Mouse (Mus musculus): ENCODE measurements around the gene Ntpcr. TPM values are rescaled to one million over a fixed set of nuclear protein-coding genes. Genes with fewer than 3 reads are reported as not detected.

Ntpcr gene
- 36.9 and 39.8 TPM in 2 replicates for polyA plus RNA-seq (2014; fragmentation: Nextera tagmentation; extraction: Ambion mirVana)

GRCm38 (mm10) chr8:125729746-125730145 is at the start of gene Ntpcr:
Gene Ntpcr, plus strand, starts transcription at chr8:125729963.
- Histone ChIP-seq H3K9me3 (ENCODE audit: control insufficient read depth, low read length) (no peaks in the 10 kb centered on the region), H3K4me3 (ENCODE audit: low read depth, low read length) (no peak within 1 kb of the TSS), H3K27me3 (ENCODE audit: control insufficient read depth, insufficient read depth, low read length) (no peaks in the 10 kb centered on the region), H3K4me1 (ENCODE audit: control insufficient read depth, insufficient read depth, low read length) (peaks cover 3% of the 10 kb centered on the region; the same call in 1 of the 2 replicates), H3K9ac (replicated peaks; ENCODE audit: low read depth, low read length) (no peak within 1 kb of the TSS), H3K4me2 (ENCODE audit: low read depth, low read length) (no peak within 1 kb of the TSS), H3K27ac (ENCODE audit: low read depth, low read length) (no peak within 1 kb of the TSS), H3K36me3 (ENCODE audit: control insufficient read depth, insufficient read depth, low read length) (no peaks in the 10 kb centered on the region)
- 86% methylated on average over 7 of the region's 7 CpGs for WGBS
- no peak for ATAC-seq (ENCODE audit: low read depth)

- Histone ChIP-seq H3K4me3 (ENCODE audit: low read depth, low read length) (no peak overlapping the region), H3K27ac (ENCODE audit: low read depth, low read length) (no peak overlapping the region), H3K4me2 (ENCODE audit: low read depth, low read length) (no peak overlapping the region), H3K27me3 (ENCODE audit: control insufficient read depth, insufficient read depth, low read length) (no peaks in the 10 kb centered on the region), H3K9ac (replicated peaks; ENCODE audit: low read depth, low read length) (no peak overlapping the region), H3K36me3 (ENCODE audit: control insufficient read depth, insufficient read depth, low read length) (no peaks in the 10 kb centered on the region), H3K4me1 (ENCODE audit: control insufficient read depth, insufficient read depth, low read length) (no peaks in the 10 kb centered on the region), H3K9me3 (ENCODE audit: control insufficient read depth, low read length) (no peaks in the 10 kb centered on the region)
- ATAC-seq (ENCODE audit: low read depth) = no peak
- 54% methylated on average over 8 of the region's 8 CpGs for WGBS
These were observed 48.8 kb upstream of the Ntpcr start for GRCm38 (mm10) chr8:125680851-125681408.

DNA sequence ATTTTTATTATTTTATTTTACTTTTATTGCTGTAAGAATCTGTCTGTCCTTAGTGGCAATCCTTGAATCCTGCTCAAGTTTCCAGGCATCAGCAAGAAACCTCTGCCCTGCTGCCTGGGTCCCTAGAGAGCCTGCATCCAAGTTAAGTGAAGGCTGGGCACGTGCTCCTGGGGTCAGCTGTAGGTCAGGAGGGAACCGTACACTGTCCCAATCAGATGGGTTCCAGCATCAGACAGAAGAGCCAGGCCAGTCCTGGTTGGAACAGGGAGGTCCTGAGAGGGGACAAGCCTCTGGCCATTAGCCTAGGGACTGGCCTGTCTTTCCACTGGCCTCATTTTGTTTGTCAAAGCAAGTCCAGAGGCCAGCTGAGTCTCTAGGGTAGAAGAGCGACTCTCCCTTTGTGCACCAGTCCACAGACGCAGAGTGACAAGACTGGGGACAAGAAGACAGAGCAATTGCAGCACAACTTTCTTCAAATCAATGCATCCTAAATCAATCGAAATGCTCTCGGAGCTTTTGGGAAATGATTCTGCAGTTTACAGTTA is 44.5 kb upstream of the Ntpcr start:
- H3K27ac ChIP-seq (ENCODE audit: low read depth, low read length) = no peak overlapping the region
- no peaks in the 10 kb centered on the region for H3K9me3 ChIP-seq (ENCODE audit: control insufficient read depth, low read length)
- H3K9ac ChIP-seq (replicated peaks; ENCODE audit: low read depth, low read length) = no peak overlapping the region
- no peak for ATAC-seq (ENCODE audit: low read depth)
- H3K4me3 ChIP-seq (ENCODE audit: low read depth, low read length) = no peak overlapping the region
- H3K4me1 ChIP-seq (ENCODE audit: control insufficient read depth, insufficient read depth, low read length) = no peaks in the 10 kb centered on the region
- H3K27me3 ChIP-seq (ENCODE audit: control insufficient read depth, insufficient read depth, low read length) = no peaks in the 10 kb centered on the region
- no peaks in the 10 kb centered on the region for H3K36me3 ChIP-seq (ENCODE audit: control insufficient read depth, insufficient read depth, low read length)
- 67% methylated on average over 6 of the region's 6 CpGs for WGBS
- no peak overlapping the region for H3K4me2 ChIP-seq (ENCODE audit: low read depth, low read length)

GRCm38 (mm10) chr8:125686221-125686865 is 43.4 kb upstream of the Ntpcr start:
- Histone ChIP-seq H3K36me3 (ENCODE audit: control insufficient read depth, insufficient read depth, low read length) (no peaks in the 10 kb centered on the region), H3K27ac (ENCODE audit: low read depth, low read length) (no peak overlapping the region), H3K4me1 (ENCODE audit: control insufficient read depth, insufficient read depth, low read length) (no peaks in the 10 kb centered on the region), H3K9me3 (ENCODE audit: control insufficient read depth, low read length) (no peaks in the 10 kb centered on the region), H3K4me2 (ENCODE audit: low read depth, low read length) (no peak overlapping the region), H3K4me3 (ENCODE audit: low read depth, low read length) (no peak overlapping the region), H3K27me3 (ENCODE audit: control insufficient read depth, insufficient read depth, low read length) (no peaks in the 10 kb centered on the region), H3K9ac (replicated peaks; ENCODE audit: low read depth, low read length) (no peak overlapping the region)
- 77% methylated on average over 9 of the region's 9 CpGs for WGBS
- ATAC-seq (ENCODE audit: low read depth) = no peak

DNA sequence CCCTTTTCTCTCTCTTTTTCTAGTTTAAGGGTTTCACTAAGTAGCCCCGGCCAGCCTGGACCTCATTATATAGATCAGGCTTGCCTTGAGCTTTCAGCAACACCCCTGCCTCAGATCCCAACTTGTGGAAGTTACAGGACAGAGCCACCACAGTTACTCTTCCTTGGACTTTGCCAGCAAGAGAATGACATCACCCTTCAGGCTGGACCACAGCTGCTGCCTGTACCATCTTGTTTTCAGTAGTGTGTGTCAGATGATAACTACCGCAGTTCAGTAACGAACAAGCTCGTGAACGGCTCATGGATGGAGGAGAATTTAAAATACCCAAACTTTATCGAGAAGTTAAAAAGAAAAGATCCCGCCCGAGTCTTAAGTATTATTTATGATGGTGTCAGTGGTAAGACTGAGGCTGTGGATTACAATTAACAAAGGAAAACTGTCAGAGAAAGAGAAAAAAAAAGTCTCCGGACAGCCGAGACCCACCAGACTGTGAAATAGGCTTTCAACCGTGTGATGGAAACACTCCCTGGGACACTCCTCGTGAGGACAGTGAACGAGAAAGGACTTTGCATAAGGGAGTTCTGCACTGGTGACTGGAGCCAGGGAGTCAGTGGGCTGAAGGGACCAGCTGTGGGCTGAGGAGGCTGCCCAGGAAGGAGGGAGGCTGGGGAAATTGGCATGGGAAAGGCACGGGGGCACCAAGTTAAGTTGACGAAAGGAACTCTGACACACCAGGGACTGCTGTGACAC is 39.4 kb upstream of the Ntpcr start:
- no peak overlapping the region for H3K9ac ChIP-seq (replicated peaks; ENCODE audit: low read depth, low read length)
- H3K27me3 ChIP-seq (ENCODE audit: control insufficient read depth, insufficient read depth, low read length) = no peaks in the 10 kb centered on the region
- H3K4me2 ChIP-seq (ENCODE audit: low read depth, low read length) = no peak overlapping the region
- no peaks in the 10 kb centered on the region for H3K36me3 ChIP-seq (ENCODE audit: control insufficient read depth, insufficient read depth, low read length)
- H3K27ac ChIP-seq (ENCODE audit: low read depth, low read length) = no peak overlapping the region
- H3K4me1 ChIP-seq (ENCODE audit: control insufficient read depth, insufficient read depth, low read length) = no peaks in the 10 kb centered on the region
- WGBS = 31% methylated on average over 15 of the region's 15 CpGs
- H3K9me3 ChIP-seq (ENCODE audit: control insufficient read depth, low read length) = no peaks in the 10 kb centered on the region
- ATAC-seq (ENCODE audit: low read depth) = no peak; the same call in 1 of the 2 replicates
- no peak overlapping the region for H3K4me3 ChIP-seq (ENCODE audit: low read depth, low read length)

DNA sequence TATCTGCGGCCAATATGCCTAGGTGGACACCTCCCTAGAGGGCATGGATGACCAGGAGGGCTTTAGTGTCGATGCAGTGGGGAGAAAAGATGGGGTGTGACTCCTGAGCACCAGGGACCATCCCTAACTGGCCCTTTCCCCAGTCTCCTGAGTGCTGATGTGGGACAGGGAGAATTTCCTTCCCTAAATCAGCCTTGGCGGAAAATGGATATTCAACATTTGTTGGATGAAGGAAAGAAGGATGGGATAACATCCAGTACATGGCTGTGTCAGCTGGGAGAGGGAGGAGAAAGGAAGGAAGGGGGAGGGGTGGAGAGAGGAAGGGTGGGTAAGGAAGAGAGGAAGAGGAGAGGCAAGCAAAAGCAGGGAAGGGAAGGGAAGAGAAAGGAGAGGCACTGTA is 38.8 kb upstream of the Ntpcr start:
- H3K4me3 ChIP-seq (ENCODE audit: low read depth, low read length) = no peak overlapping the region
- H3K9me3 ChIP-seq (ENCODE audit: control insufficient read depth, low read length) = no peaks in the 10 kb centered on the region
- H3K27ac ChIP-seq (ENCODE audit: low read depth, low read length) = no peak overlapping the region
- H3K4me1 ChIP-seq (ENCODE audit: control insufficient read depth, insufficient read depth, low read length) = no peaks in the 10 kb centered on the region
- no peaks in the 10 kb centered on the region for H3K27me3 ChIP-seq (ENCODE audit: control insufficient read depth, insufficient read depth, low read length)
- no peak overlapping the region for H3K9ac ChIP-seq (replicated peaks; ENCODE audit: low read depth, low read length)
- no peak for ATAC-seq (ENCODE audit: low read depth)
- no peak overlapping the region for H3K4me2 ChIP-seq (ENCODE audit: low read depth, low read length)
- WGBS = 94% methylated on average over 3 of the region's 3 CpGs
- H3K36me3 ChIP-seq (ENCODE audit: control insufficient read depth, insufficient read depth, low read length) = no peaks in the 10 kb centered on the region

GRCm38 (mm10) chr8:125692447-125692846 is 37.3 kb upstream of the Ntpcr start:
- Histone ChIP-seq H3K36me3 (ENCODE audit: control insufficient read depth, insufficient read depth, low read length) (no peaks in the 10 kb centered on the region), H3K4me2 (ENCODE audit: low read depth, low read length) (no peak overlapping the region), H3K4me3 (ENCODE audit: low read depth, low read length) (no peak overlapping the region), H3K9me3 (ENCODE audit: control insufficient read depth, low read length) (no peaks in the 10 kb centered on the region), H3K27ac (ENCODE audit: low read depth, low read length) (no peak overlapping the region), H3K4me1 (ENCODE audit: control insufficient read depth, insufficient read depth, low read length) (no peaks in the 10 kb centered on the region), H3K27me3 (ENCODE audit: control insufficient read depth, insufficient read depth, low read length) (no peaks in the 10 kb centered on the region), H3K9ac (replicated peaks; ENCODE audit: low read depth, low read length) (no peak overlapping the region)
- WGBS = 45% methylated on average over 5 of the region's 5 CpGs
- ATAC-seq (ENCODE audit: low read depth) = peak; percentile 46; the same call in 1 of the 2 replicates

- no peak overlapping the region for H3K27ac ChIP-seq (ENCODE audit: low read depth, low read length)
- 82% methylated on average over 3 of the region's 3 CpGs for WGBS
- H3K9me3 ChIP-seq (ENCODE audit: control insufficient read depth, low read length) = no peaks in the 10 kb centered on the region
- H3K27me3 ChIP-seq (ENCODE audit: control insufficient read depth, insufficient read depth, low read length) = no peaks in the 10 kb centered on the region
- H3K4me2 ChIP-seq (ENCODE audit: low read depth, low read length) = no peak overlapping the region
- no peaks in the 10 kb centered on the region for H3K4me1 ChIP-seq (ENCODE audit: control insufficient read depth, insufficient read depth, low read length)
- no peak overlapping the region for H3K4me3 ChIP-seq (ENCODE audit: low read depth, low read length)
- H3K9ac ChIP-seq (replicated peaks; ENCODE audit: low read depth, low read length) = no peak overlapping the region
- ATAC-seq (ENCODE audit: low read depth) = no peak
- no peaks in the 10 kb centered on the region for H3K36me3 ChIP-seq (ENCODE audit: control insufficient read depth, insufficient read depth, low read length)
These were observed 36.6 kb upstream of the Ntpcr start for GRCm38 (mm10) chr8:125693197-125693596.

- Histone ChIP-seq H3K9ac (replicated peaks; ENCODE audit: low read depth, low read length) (no peak overlapping the region), H3K4me2 (ENCODE audit: low read depth, low read length) (no peak overlapping the region), H3K4me1 (ENCODE audit: control insufficient read depth, insufficient read depth, low read length) (no peaks in the 10 kb centered on the region), H3K36me3 (ENCODE audit: control insufficient read depth, insufficient read depth, low read length) (no peaks in the 10 kb centered on the region), H3K4me3 (ENCODE audit: low read depth, low read length) (no peak overlapping the region), H3K27ac (ENCODE audit: low read depth, low read length) (no peak overlapping the region), H3K9me3 (ENCODE audit: control insufficient read depth, low read length) (no peaks in the 10 kb centered on the region), H3K27me3 (ENCODE audit: control insufficient read depth, insufficient read depth, low read length) (no peaks in the 10 kb centered on the region)
- WGBS = 91% methylated on average over 6 of the region's 6 CpGs
- ATAC-seq (ENCODE audit: low read depth) = no peak
These were observed 33.8 kb upstream of the Ntpcr start for GRCm38 (mm10) chr8:125695951-125696350.

Data from neural tube, embryonic 14.5 days (tissue).